Mouse (Mus musculus): ENCODE measurements around the gene Snap29.

Gene Snap29

GRCm38 (mm10) chr16:17466875-17467663 lies 61.3 kb downstream of the Snap29 start:
- intact Hi-C loops (cut with DNase I) = no loop called here

GRCm38 (mm10) chr16:17472498-17472897 lies 66.7 kb downstream of the Snap29 start:
- intact Hi-C loops (cut with DNase I) = loop anchor here (5.0 kb wide), 2 partner anchors 35 to 60 kb away; partner anchors contain the start of genes Lztr1 and Thap7

- intact Hi-C loops (cut with DNase I) = loop anchor here (5.0 kb wide), 2 partner anchors 33 to 58 kb away; partner anchors contain the start of genes Lztr1 and Thap7
These were observed 68.3 kb downstream of the Snap29 start for GRCm38 (mm10) chr16:17474091-17474490.

GRCm38 (mm10) chr16:17474761-17475160 lies 69.0 kb downstream of the Snap29 start:
- intact Hi-C loops (cut with DNase I) = loop anchor here (5.0 kb wide), 2 partner anchors 33 to 58 kb away; partner anchors contain the start of genes Lztr1 and Thap7

GRCm38 (mm10) chr16:17475326-17475725 lies 69.5 kb downstream of the Snap29 start:
- intact Hi-C loops (cut with DNase I) = no loop called here

GRCm38 (mm10) chr16:17478331-17478943 lies 72.7 kb downstream of the Snap29 start:
- intact Hi-C loops (cut with DNase I) = no loop called here
